Mouse (Mus musculus): ENCODE measurements around the gene Odf3l2.

DNA sequence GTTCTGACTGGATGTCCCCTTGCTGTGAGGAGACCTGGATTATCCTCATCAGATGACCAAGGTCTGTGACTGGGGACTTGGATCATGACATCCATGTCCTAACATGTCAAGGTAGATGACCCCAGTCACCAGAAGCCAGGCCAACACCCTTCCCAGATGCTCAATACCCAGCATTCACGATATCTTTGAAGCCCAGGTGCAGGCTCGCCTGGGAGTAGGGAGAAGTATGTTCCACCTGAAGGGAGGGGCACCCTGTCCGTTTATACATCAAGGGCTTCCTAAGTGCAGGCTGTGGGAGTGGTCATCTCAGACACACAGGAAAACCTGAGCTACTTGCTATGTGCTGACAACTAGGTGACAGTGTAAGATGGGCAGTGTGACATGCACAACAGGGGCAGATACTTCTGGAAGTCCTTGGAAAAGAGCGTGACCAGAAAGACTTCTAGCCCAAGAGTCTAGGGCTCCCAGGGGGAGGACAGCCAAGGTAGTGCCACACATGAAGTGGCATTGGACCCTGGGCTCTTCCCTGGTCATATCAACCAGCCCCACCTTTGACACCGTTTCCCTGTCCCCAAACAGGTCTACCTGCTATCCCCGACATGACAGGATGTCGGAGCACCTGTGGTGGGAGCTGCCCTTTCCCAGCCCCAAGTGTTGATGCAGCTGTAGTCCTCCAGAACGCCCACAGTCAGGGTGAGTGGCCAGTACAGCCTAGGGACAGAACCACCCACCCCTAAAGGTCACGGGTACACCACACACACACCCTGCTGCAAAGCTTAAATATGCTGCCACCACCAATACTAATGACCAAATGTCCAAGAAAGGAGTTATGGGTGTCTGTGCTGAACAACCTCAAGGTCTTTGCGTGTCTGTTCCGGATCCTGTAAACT is 35.3 kb upstream of the Odf3l2 start:
- TF ChIP-seq CTCF (IDR thresholded peaks at IDR 0.05) (no peak), EP300 (IDR thresholded peaks at IDR 0.05) (no peak)

Measured in lung, postnatal 0 days (tissue).